Mouse (Mus musculus) spleen, adult 2 months (tissue): Measurements from ENCODE around the gene Mpp3.

ENCODE experiments used
- CTCF ChIP-seq: fragments of 200-500 bp; IDR thresholded peaks from 2 replicates; pipeline ENCODE4 v1.5.1; 2011; ENCODE audit warnings: mild to moderate bottlenecking, inconsistent platforms; ENCODE audit not compliant: insufficient read depth, insufficient read length, insufficient replicate concordance; ENCODE audit errors: extremely low read depth
- POLR2A ChIP-seq: fragments of 200-500 bp; IDR thresholded peaks from 2 replicates; pipeline ENCODE4 v1.6.1; 2011; ENCODE audit warnings: low read depth, low read length, inconsistent platforms

- TF ChIP-seq CTCF: no peak
- no peak for TF ChIP-seq POLR2A
Observed at GRCm38 (mm10) chr11:102039487-102040137, 11.4 kb upstream of the Mpp3 start.
